ENCODE assay signal across 19 mouse cellular contexts in the genomic region with DNA sequence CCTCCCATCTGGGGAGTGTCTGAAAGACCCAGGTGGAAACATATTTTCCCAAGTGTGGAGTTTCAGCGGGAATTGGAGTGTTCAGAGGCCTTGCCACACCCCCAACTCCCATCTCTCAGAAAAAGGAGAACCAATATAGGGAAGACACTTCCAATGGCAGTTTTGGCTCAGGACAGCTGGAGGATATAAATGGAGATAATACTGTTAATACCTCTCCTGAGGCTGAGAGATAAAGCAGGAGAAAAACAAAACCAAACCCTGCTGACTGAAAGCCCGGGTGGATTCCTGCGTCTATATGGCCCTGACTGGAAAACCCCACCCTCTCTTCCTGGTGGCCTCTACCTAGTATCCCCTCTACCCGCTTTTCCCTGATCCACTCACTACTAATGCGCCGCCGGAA. TPM values are rescaled to one million over a fixed set of nuclear protein-coding genes. Genes with fewer than 3 reads are reported as not detected.
DNase-seq lines count a peak whose midpoint lies in the region; ATAC-seq lines count a peak whose summit lies in the region.
"Had no signal": no experiment of that assay in that cellular context is flagged by ENCODE, and none has a peak within 500 bp of the region (broad histone marks: within the 10 kb centered on the region; RNA-seq: fewer than 3 reads in every experiment).

No protein-coding gene starts in this region.

- H3K4me1 ChIP-seq in liver, embryonic 11.5 days (replicated peaks; ENCODE audit: control insufficient read depth, insufficient read depth, low read length), result peaks cover 22% of the 10 kb centered on the region
- H3K4me1 ChIP-seq in liver, embryonic 15.5 days (replicated peaks), result peaks cover 40% of the 10 kb centered on the region

- H3K27ac ChIP-seq in liver, embryonic 11.5 days (ENCODE audit: low read depth, low read length), result no peak overlapping the region
- H3K27ac ChIP-seq in liver, embryonic 15.5 days (replicated peaks), result no peak overlapping the region
- H3K27ac ChIP-seq: embryonic facial prominence, embryonic 12.5 days; forebrain, embryonic 12.5 days; heart, adult 2 months; heart, embryonic 15.5 days; hindbrain, embryonic 10.5 days; hindbrain, embryonic 14.5 days had no signal

- H3K4me2 ChIP-seq in liver, embryonic 11.5 days, result peak overlapping the region; percentile 12; the same call in 1 of the 2 replicates
- peak overlapping the region; percentile 14 for H3K4me2 ChIP-seq in liver, embryonic 15.5 days
- H3K4me2 ChIP-seq: embryonic facial prominence, embryonic 12.5 days; forebrain, embryonic 12.5 days; heart, embryonic 11.5 days; heart, embryonic 15.5 days; hindbrain, embryonic 14.5 days had no signal

- 55% methylated on average over 7 of the region's 7 CpGs for WGBS in liver, embryonic 11.5 days
- 42% methylated on average over 7 of the region's 7 CpGs for WGBS in liver, embryonic 15.5 days (ENCODE audit: insufficient replicate concordance)

- H3K9ac ChIP-seq in liver, embryonic 11.5 days (ENCODE audit: low read depth, low read length), result no peak overlapping the region
- no peak overlapping the region for H3K9ac ChIP-seq in liver, embryonic 15.5 days
- H3K9ac ChIP-seq: embryonic facial prominence, embryonic 12.5 days; forebrain, embryonic 12.5 days; forebrain, postnatal 0 days; heart, embryonic 15.5 days; hindbrain, embryonic 14.5 days had no signal

- H3K27me3 ChIP-seq in liver, embryonic 11.5 days (replicated peaks; ENCODE audit: control insufficient read depth, insufficient read depth, low read length), result no peaks in the 10 kb centered on the region
- no peaks in the 10 kb centered on the region for H3K27me3 ChIP-seq in liver, embryonic 15.5 days
- H3K27me3 ChIP-seq: embryonic facial prominence, embryonic 12.5 days; forebrain, embryonic 12.5 days; heart, embryonic 15.5 days had no signal

- H3K36me3 ChIP-seq in liver, embryonic 11.5 days (ENCODE audit: control insufficient read depth, insufficient read depth, low read length), result peaks cover 7% of the 10 kb centered on the region; the same call in 1 of the 2 replicates
- peaks cover 12% of the 10 kb centered on the region for H3K36me3 ChIP-seq in liver, embryonic 15.5 days (replicated peaks)

- H3K9me3 ChIP-seq in liver, embryonic 11.5 days (ENCODE audit: control insufficient read depth, low read length), result no peaks in the 10 kb centered on the region
- H3K9me3 ChIP-seq in liver, embryonic 15.5 days (replicated peaks), result no peaks in the 10 kb centered on the region
- H3K9me3 ChIP-seq: embryonic facial prominence, embryonic 12.5 days; forebrain, embryonic 12.5 days; heart, embryonic 15.5 days; hindbrain, embryonic 10.5 days had no signal

- no peak for DNase-seq in liver, embryonic 11.5 days (ENCODE audit: low spot score)
- no peak for DNase-seq in liver
- peak; percentile 85 for DNase-seq in MEL-GATA-1-ER (ENCODE audit: extremely low read depth, low read depth)
- no peak for DNase-seq in lung, postnatal 14 days
- DNase-seq in ovary, postnatal 36 days (ENCODE audit: low spot score), result no peak
- DNase-seq: adrenal gland, postnatal 14 days; cerebellum, adult 9-10 months; cerebellum, postnatal 25 days; forebrain, postnatal 0 days; heart, adult 2 months had no signal

- ATAC-seq in liver, embryonic 11.5 days (replicated peaks; ENCODE audit: low FRiP score), result no peak
- ATAC-seq in liver, embryonic 15.5 days (ENCODE audit: insufficient read depth), result no peak
- no peak for ATAC-seq in inflammation-experienced regulatory T-cells, adult 6 months
- ATAC-seq: forebrain, postnatal 0 days; intestine, postnatal 0 days had no signal

- H3K4me3 ChIP-seq in liver, embryonic 11.5 days (ENCODE audit: low read depth, low read length), result no peak overlapping the region
- no peak overlapping the region for H3K4me3 ChIP-seq in liver, embryonic 15.5 days (replicated peaks)
- H3K4me3 ChIP-seq: embryonic facial prominence, embryonic 12.5 days; forebrain, embryonic 12.5 days; heart, adult 2 months; heart, embryonic 15.5 days; hindbrain, embryonic 10.5 days had no signal

RNA-seq across cellular contexts. Expression of gene Ewsr1, which starts 3.3 kb away (rescaled TPM):
- 363 and 367 TPM in 2 replicates for polyA plus RNA-seq in liver, embryonic 11.5 days (2014; fragmentation: Nextera tagmentation; extraction: Ambion mirVana)
- 255 and 279 TPM in 2 replicates for polyA plus RNA-seq in liver, embryonic 15.5 days (2015; fragmentation: Nextera tagmentation; extraction: Ambion mirVana)
- 100 to 1,000 TPM; 136 to 174 (median 140) TPM for polyA plus RNA-seq in inflammation-experienced regulatory T-cells, adult 6 months (2017; shearing (Covaris generic))

RNA-seq across cellular contexts. Expression of gene Rhbdd3, which starts 3.7 kb away (rescaled TPM):
- polyA plus RNA-seq in liver, embryonic 11.5 days (2014; fragmentation: Nextera tagmentation; extraction: Ambion mirVana), result 27.0 and 29.1 TPM in 2 replicates
- 12.0 and 13.4 TPM in 2 replicates for polyA plus RNA-seq in liver, embryonic 15.5 days (2015; fragmentation: Nextera tagmentation; extraction: Ambion mirVana)
- 1 to 10 TPM; 3.3 to 4.6 (median 4.6) TPM for polyA plus RNA-seq in inflammation-experienced regulatory T-cells, adult 6 months (2017; shearing (Covaris generic))

RNA-seq across cellular contexts. Expression of gene Gas2l1, which starts 37.3 kb away (rescaled TPM):
- polyA plus RNA-seq in liver, embryonic 11.5 days (2014; fragmentation: Nextera tagmentation; extraction: Ambion mirVana), result 41.9 and 46.5 TPM in 2 replicates
- 12.1 and 16.8 TPM in 2 replicates for polyA plus RNA-seq in liver, embryonic 15.5 days (2015; fragmentation: Nextera tagmentation; extraction: Ambion mirVana)
- under 1 TPM; 0.58 to 0.94 (median 0.91) TPM for polyA plus RNA-seq in inflammation-experienced regulatory T-cells, adult 6 months (2017; shearing (Covaris generic))

RNA-seq across cellular contexts. Expression of gene Rasl10a, which starts 44.5 kb away (rescaled TPM):
- polyA plus RNA-seq in liver, embryonic 11.5 days (2014; fragmentation: Nextera tagmentation; extraction: Ambion mirVana), result 0.75 and 1.3 TPM in 2 replicates
- polyA plus RNA-seq in liver, embryonic 15.5 days (2015; fragmentation: Nextera tagmentation; extraction: Ambion mirVana), result 0.25 and 0.33 TPM in 2 replicates
- not detected for polyA plus RNA-seq in inflammation-experienced regulatory T-cells, adult 6 months (2017; shearing (Covaris generic))

RNA-seq across cellular contexts. Expression of gene Emid1, which starts 49.7 kb away (rescaled TPM):
- 14.6 and 16.5 TPM in 2 replicates for polyA plus RNA-seq in liver, embryonic 11.5 days (2014; fragmentation: Nextera tagmentation; extraction: Ambion mirVana)
- 3.5 and 3.7 TPM in 2 replicates for polyA plus RNA-seq in liver, embryonic 15.5 days (2015; fragmentation: Nextera tagmentation; extraction: Ambion mirVana)
- under 1 TPM in 1 of 3 experiments, not detected in 2; 0.83 TPM for polyA plus RNA-seq in inflammation-experienced regulatory T-cells, adult 6 months (2017; shearing (Covaris generic))
